Mouse (Mus musculus) embryonic fibroblast, embryonic 13.5 days (primary cell): ENCODE results near the gene Selenos. TPM values are rescaled to one million over a fixed set of nuclear protein-coding genes. Genes with fewer than 3 reads are reported as not detected.
A peak's percentile ranks its signal among the peaks of the same experiment; 100 is the strongest.

Experiments
- H3K27ac ChIP-seq: 2 replicates; pipeline ENCODE4 v1.5.1; 2012; ENCODE audit warnings: low read length, control low read depth, inconsistent platforms; ENCODE audit not compliant: insufficient read depth
- H3K4me1 ChIP-seq: 2 replicates; pipeline ENCODE4 v1.6.1; 2011; ENCODE audit warnings: low read length; ENCODE audit not compliant: control insufficient read depth, insufficient read depth
- H3K4me3 ChIP-seq: 2 replicates; pipeline ENCODE4 v1.5.1; 2011; ENCODE audit warnings: mild to moderate bottlenecking, control low read depth, low read length; ENCODE audit not compliant: insufficient read depth
- CTCF ChIP-seq: IDR thresholded peaks from 2 replicates; pipeline ENCODE4 v1.5.1; 2011; ENCODE audit warnings: mild to moderate bottlenecking, control low read depth, low read length, moderate library complexity, borderline replicate concordance; ENCODE audit not compliant: insufficient read depth
- POLR2A ChIP-seq: IDR thresholded peaks from 2 replicates; pipeline ENCODE4 v1.6.1; 2011; ENCODE audit warnings: low read depth, mild to moderate bottlenecking, control low read depth, low read length, moderate library complexity
- polyA plus RNA-seq: library from polyadenylated mRNA; stranded (reverse); fragments of >200 nt; gene quantifications from 2 replicates; pipeline ENCODE4 v1.2.4, GENCODE M21; 2011; ENCODE audit warnings: low read depth; ENCODE audit not compliant: missing spikeins, insufficient read length

Gene Selenos
- polyA plus RNA-seq: 92.0 and 103 TPM in 2 replicates

- TF ChIP-seq CTCF (no peak), POLR2A (peak; percentile 99)
These were observed at the start of gene Selenos for GRCm38 (mm10) chr7:66079364-66080230. Gene Selenos, plus strand, starts transcription at chr7:66079649.

GRCm38 (mm10) chr7:66036809-66037208 lies 42.6 kb upstream of the Selenos start:
- Histone ChIP-seq H3K4me3 (no peak overlapping the region), H3K27ac (no peak overlapping the region), H3K4me1 (no peaks in the 10 kb centered on the region)
- no peak for TF ChIP-seq POLR2A
- TF ChIP-seq CTCF: no peak

More at GRCm38 (mm10) chr7:66079364-66080230, at the start of gene Selenos:
- peak within 1 kb of the TSS; percentile 96 for H3K4me3 ChIP-seq
- H3K4me1 ChIP-seq: peaks cover 12% of the 10 kb centered on the region
- peak within 1 kb of the TSS; percentile 96 for H3K27ac ChIP-seq

DNA sequence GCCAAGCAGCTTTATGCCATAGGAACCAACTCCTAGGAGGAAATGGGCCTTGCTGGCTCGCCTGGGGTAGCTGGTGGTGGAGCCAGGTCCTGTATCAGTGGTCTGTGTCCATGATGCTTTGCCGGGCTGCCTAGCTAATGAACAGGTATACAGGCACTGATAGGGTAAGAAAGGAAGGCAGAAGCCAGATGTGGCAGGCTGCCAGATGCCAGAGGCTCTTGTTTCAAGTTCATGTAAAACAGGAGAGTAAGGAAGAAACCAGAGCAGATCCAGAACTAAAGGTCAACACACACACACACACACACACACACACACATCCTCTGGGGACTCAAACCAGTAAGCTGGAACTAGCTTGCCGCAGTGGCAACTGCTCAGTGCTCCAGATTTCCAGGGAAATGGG lies 41.2 kb upstream of the Selenos start:
- TF ChIP-seq POLR2A (no peak), CTCF (no peak)
- no peaks in the 10 kb centered on the region for H3K4me1 ChIP-seq
- H3K4me3 ChIP-seq: no peak overlapping the region
- H3K27ac ChIP-seq: no peak overlapping the region

- no peaks in the 10 kb centered on the region for H3K4me1 ChIP-seq
These were observed 40.7 kb upstream of the Selenos start for GRCm38 (mm10) chr7:66038730-66039129.

GRCm38 (mm10) chr7:66040026-66040814 lies 39.2 kb upstream of the Selenos start:
- TF ChIP-seq POLR2A (no peak), CTCF (no peak)
- Histone ChIP-seq H3K4me1 (no peaks in the 10 kb centered on the region), H3K4me3 (no peak overlapping the region), H3K27ac (no peak overlapping the region)

More at GRCm38 (mm10) chr7:66038730-66039129, 40.7 kb upstream of the Selenos start:
- Histone ChIP-seq H3K27ac (no peak overlapping the region), H3K4me3 (no peak overlapping the region)
- TF ChIP-seq CTCF (no peak), POLR2A (no peak)

DNA sequence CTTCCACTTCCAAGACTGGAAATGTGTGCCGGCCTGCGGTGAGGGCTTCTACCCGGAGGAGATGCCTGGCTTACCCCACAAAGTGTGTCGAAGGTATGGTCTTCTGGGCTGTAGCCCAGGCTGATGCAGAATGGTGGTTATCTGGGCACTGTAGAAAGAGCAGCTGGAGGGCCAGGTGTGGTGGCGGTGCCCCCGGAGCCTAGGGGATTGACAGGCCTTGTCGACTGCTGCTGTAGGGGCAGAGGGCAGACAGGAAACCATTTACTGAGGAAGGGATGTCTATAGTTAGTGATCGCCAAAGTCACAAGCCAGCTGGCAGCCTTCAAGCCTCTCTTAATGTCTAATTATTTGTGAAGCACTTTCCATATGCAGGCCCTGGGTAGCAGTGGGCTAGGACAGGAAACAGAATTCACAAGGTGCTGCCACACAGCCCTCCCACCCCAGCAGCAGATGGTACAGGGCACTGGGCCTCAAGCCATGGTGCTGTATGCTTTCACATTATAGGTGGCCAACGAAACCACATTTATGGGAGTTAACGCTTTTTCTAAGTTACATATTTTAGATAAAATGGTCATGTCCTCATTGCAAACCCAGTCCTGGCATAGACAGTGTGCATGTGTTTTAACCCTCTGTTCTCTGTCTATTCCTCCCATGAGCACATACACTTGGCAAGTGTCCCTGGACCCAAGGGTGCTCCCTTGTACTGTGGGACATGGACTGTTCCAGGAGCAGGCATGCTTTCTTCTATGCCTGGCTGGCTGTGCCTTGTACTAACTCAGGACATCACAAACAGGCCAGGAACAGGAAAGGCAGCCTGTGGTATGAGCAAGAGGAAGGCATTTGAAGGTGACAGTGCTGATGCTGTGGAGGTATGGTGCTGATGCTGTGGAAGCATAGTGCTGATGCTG lies 35.6 kb upstream of the Selenos start, which contains the start of gene Gm45213:
Gm45213 (plus strand) TSS at position 51 of the 908 bp plus-strand sequence.
- H3K4me1 ChIP-seq: no peaks in the 10 kb centered on the region
- H3K27ac ChIP-seq: no peak within 1 kb of the TSS
- H3K4me3 ChIP-seq: no peak within 1 kb of the TSS
- TF ChIP-seq CTCF (no peak), POLR2A (no peak)

DNA sequence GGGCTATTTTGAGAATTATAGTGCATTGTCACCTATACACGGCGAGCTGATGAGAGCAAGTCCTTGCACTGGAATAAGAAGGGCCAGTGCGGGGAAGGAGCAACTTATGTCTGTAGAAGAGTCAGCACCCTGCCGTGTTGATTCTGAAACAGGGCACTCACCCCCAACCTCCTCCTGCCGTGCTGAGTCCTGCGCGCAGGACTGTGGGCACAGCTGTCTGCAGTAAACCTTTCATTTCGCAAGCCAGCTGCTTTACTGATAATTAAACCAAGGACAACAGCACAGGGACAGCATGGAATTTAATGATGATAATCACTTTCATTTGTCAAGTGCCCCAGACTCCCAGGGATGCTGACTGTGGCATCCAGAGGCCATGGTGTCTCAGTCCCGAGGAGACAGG lies 34.8 kb upstream of the Selenos start:
- no peak overlapping the region for H3K4me3 ChIP-seq
- no peak overlapping the region for H3K27ac ChIP-seq
- no peaks in the 10 kb centered on the region for H3K4me1 ChIP-seq
- TF ChIP-seq CTCF: no peak
- no peak for TF ChIP-seq POLR2A

DNA sequence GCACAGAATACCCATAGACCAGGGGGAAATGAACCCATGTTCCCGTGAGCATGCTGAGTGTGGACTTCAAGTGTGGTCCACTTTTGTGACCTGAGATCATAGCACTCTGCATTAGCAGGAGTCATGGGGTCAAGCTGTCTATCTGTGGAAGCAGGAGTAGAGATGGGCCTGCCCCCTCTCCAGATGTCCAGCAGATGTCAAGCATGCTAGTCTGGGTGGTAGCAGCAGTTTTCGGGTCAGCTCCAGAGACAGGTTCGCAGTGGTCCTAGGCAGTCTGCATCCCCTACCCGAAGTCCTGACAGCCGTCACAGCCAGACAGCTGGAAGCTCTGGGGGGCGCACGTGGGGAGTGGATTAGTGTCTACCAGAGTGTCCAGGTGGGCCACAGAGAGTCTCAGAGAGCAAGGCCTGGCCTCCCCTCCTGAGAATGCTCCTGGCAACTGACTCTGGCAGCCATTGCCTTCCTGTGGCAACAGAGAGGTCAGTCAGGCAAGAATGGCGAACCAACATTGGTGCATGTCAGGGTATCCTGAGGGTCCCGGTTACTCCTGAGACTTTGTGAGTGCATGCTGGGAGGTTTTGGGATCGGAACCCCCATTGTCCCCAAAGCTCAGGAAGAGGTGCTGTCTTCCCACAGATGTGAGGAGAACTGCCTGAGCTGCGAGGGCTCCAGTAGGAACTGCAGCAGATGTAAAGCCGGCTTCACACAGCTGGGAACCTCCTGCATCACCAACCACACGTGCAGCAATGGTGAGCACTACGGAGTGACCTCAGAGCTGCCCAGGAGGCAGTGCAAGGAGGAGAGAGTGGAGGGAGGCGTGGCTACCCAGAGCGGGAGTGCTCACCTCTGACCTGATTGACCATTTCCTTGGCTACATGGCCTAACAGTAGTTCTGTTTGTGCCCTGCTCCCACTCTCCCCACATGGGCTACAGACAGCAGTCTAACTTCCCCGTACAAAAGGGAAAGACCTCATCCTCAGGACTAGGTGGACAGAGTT lies 32.2 kb upstream of the Selenos start:
- TF ChIP-seq CTCF (no peak), POLR2A (no peak)
- Histone ChIP-seq H3K4me1 (no peaks in the 10 kb centered on the region), H3K27ac (no peak overlapping the region)

More for the DNA sequence above, 32.2 kb upstream of the Selenos start:
- no peak overlapping the region for H3K4me3 ChIP-seq
